Mouse (Mus musculus): ENCODE data around the gene Fam129b.
"Not testable (repeated sequence)": the region's sequence is repeated elsewhere in the genome, so short reads cannot be mapped to it uniquely, and the experiment has no call there.

The Fam129b gene

DNA sequence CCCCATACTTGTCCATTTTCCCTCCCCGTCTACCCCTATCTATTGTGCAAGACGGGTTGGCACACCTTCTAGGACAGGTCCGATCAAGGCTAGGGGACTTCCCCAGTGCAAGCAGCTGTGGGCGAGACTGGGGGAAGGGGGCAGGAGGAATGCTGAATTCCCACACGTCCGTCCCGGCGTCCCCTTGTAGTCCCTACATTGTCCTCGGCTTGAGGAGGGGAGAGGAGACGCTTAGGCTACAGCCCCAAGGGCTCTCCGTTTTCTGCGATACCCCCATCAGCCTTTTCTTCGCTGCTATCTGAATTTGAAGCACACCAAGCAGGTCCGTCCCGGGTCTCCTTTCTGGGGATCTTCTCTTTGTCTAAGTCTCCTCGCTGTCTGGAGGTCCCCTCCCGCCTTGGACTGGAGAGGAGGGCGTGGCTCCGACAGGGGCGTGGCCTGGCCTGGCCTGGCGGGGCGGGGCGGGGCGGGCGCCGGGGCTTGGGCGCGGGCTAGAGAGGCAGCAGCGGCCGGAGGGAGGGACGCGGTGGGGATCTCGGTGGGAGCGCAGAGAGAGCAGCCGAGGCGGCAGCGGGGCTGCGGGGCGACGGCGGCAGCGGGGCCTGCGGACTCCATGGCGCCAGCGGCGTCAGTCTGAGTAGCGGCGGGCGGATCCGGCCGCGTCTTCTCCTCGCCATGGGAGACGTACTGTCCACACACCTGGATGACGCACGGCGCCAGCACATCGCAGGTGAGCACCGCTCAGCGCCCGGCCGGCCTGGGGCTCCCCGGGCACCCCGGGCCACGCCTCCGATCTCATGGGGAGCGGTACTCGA, at the start of gene Fam129b:
Fam129b (plus strand) TSS at position 440 of the 815 bp plus-strand sequence.
- peak; percentile 88 to 94 for DNase-seq

DNA sequence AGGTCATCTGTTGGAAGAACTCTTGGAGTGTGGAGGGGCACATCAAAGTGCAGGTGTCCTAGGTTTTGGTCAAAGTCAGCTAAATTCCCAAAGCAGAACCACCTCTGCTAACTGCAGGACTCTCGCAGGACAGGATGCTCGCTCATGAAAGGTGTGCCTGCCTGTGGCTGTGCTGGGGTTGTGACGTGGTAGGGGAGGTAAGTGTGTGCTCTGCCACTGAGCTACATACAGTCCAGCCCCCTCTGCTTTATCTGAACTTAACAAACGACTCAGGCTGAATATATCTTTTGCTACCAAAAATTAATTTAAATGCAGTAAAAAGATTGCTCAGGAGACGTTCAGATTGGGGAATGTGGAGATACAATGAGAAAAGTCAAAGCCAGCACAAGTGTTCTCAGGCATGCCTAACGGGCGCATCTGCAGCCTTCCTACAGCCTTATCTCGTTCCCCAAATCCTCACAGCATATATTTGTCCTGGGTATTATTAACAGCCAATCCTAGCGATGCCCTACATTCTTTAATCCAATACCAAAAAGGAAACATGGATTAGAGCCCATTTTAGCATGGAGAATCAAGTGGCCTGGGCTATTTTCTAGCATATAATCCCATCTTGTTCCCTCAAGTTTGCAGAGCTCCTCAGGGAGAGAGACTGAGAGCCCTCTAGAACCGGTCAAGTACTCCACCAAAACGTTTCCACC, 46.8 kb upstream of the Fam129b start:
- no peak for DNase-seq

DNA sequence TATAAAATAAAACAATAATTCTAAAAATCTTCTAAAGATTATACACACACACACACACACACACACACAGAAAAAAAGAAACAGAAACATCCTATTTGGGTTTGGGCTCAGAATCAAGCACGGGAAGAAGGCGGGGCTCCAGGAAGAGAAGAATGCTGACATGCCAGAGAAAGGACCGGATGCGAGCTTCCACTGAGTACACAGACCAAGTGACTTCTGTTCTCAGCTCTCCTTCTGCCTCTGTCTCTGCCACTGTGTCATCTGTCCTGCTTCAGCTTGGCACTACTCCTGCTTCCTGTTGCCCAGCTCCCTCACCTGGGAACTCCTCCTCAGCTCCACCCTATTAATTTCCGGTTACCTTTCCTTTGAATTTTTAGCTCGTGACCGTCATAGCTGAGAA, 41.4 kb upstream of the Fam129b start:
- DNase-seq = peak; percentile 73 to 75

DNA sequence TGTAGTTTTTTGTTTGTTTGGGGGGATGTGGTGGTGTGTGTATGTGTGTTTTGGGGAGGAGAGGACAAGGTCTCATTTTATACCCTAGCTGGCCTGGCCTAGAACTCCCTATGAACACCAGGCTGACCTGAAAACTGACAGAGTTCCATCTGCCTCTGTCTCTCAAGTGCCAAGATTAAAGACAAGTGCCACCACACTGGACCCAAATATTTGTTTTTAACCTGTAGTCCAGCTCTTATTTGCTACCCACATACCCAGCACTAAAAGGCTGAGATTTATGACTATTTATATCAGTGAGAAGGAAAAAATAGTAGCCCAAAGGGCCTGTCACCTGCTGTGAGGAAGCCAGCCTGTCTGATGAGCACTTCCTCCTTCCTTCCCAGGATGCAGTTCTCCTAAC, 40.3 kb upstream of the Fam129b start:
- no peak for DNase-seq

DNA sequence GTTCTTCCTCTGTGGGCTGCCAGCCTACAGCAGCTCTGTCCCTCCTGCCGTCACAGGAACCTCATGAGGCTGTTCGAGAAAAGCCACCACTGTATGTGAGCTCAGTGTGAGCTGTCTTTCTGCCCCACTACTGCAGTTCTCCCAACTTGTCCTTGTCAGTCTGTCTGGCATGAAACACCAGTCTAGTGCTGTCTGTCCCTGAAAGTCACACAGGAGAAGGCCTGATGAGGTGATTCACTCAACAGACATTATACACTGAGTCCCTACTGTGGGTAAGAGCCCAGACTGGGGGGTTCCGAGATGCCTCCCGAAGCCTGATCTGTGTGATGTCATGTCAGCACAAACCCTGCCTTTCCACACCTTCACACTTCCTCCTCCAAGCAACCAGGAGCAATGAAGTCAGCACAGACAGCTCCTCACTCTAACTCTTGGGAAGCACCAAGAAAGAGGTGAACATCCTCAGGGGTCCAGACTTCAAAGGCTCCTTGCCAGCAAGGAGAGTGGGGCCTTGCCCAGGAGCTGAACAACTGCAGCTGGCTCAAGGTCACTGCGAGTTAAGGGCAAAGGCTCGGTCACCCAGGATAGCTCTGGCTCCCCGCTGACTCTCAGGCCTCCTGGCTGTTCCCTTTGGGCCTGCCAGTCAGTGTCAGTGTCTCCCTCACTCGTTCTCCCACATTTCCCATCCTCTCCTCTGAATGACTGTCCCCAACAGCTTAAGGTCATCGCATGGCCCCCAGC, 37.6 kb upstream of the Fam129b start:
- DNase-seq = no peak

DNA sequence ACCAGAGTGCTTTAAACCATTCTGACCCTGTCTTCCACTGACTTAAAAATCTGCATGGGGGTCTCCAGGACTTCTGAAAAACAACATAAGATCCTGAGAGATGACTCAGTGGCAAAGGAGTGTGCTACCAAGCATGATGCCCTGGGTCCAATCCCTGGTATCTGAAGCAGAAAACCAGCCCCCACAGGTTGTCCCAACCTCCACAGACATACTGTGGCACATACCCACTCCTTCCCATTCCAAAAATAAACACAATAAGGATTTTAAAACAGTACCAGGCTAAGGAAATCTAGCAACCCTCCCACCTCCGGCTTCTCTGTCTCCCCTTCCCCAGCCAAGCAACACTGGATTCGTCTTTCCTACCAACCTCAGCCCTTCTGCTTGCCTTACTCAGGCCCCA, 36.7 kb upstream of the Fam129b start:
- DNase-seq = no peak

DNA sequence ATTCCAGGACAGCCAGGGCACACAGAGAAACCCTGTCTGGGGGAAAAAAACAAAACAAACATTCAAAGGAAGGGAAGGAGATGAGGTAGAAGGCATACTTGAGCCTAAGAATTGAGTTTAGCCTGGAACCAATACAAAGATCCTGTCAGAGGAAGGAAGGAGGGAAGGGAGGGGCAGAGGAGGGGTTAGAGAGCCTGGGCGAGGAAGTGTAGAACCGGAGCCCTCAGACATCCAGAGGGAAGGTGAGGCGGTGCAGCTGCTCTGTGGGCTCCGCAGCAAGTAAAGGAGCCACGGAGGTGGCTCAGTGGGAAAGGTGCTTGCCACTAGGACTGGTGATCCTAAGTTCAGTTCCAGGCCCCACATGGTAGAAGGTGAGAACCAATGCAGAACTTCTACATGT, 34.8 kb upstream of the Fam129b start:
- DNase-seq = peak; percentile 27 to 33

DNA sequence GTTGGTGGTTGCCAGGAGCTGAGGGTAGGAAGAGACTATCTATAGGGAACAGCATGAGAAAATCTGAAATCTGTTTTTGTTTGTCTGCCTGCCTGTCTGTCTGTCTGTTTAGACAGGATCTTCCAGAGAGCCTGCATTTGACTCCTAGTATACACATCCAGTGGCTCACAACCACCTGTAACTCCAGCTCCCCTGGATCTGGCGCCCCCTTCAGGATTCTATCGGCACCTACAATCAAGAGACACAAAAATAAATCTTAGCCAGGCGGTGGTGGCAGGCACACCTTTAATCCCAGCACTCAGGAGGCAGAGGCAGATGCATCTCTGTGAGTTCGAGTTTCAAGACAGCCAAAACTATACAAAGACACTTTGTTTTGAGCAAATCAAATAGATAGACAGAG, 33.4 kb upstream of the Fam129b start:
- peak in 1 of 2 experiments; percentile 42 for DNase-seq

DNA sequence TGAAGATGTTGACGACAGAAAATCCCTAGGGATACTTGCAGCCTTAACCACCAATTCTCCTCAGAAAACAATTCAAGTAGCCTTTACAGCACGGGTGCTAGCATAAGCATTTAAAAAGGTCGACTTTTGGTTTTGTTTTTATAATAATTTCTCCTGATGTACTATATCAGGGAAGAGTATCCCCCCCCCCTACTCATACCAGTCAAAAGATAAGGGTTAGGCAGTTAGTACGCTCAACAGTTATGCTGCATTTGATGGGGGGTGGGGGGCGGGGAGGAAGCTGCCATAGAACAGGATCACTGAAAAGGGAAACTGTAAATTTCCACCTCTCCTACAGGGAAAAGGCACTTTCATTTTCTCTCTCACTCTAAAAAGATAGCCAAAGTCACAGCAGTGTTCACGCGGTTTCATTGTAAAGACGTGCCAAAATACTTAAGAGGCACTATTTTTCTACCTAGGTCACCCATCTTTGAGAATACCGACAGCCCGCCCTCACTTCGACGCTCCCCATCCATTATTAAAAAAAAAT, 30.3 kb upstream of the Fam129b start:
- DNase-seq = no peak

DNA sequence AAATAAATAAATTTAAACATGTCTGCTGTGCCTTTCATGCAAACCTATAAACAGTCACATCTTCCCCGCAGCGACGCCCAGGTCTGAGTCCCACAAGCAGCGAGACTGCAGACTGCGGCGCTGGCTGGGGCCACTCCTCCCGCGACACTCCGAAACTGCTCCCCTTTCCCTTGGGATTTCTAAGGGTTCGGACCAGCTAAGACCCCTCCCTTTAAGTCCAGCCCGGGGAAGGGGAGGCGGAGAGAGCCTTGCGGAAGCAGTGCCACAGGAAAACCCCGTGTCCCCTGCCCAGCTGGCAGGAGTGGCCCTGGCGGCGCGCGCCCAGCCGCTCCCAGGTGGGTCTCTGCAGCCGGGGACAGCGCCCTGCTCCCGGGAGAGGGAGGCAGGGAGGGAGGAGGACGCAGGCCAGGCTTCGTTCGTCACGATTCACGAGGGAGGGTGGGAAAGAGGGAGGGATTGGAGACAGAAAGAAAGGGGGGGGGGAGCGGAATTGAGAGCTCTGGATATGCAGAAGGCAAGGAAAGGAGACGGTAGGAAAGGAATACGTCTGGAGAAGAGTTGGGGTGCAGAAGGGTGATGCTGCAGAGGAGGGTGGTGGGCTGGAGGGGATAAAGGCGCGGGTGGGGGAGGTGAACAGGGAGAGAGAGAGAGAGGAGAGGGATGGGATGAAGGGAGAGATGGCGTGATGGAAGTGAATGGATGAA, 29.7 kb upstream of the Fam129b start:
- DNase-seq = peak; percentile 44 to 66

DNA sequence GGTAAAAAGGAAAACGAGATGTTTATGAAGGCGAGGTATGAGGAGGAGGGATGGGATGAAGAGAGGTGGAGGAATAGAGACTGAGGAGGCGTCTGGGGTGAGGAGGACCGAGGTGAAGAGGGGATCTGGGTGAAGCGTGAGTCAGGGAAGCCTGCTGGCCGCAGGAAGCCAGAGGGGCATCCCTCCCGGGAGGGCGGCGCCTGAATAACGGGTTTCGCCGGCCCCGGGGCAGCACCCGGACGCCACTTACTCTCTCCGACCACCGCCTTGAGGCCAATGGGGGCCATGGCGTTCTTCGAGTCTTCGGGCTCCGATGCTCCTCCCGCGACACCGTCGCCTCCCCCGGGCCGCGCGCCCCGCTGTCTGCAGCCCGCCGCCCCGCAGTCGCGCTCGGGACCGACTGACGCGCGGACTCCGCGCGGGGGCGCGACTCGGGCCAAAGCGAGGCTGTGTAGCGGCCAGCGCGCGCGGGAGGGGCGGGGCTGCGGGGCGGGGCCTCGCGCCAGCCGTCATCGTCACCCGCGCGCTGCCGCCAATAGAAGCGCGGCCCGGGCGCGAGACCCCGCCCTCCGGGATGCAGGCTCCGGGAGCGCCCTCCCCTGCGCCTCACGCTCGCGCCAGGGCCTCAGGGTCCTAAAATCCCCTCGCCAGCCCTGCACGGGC, 29.0 kb upstream of the Fam129b start, which contains the start of gene Stxbp1:
Stxbp1 (minus strand) TSS at position 441 of the 663 bp plus-strand sequence.
- DNase-seq = peak; percentile 94 to 97

DNA sequence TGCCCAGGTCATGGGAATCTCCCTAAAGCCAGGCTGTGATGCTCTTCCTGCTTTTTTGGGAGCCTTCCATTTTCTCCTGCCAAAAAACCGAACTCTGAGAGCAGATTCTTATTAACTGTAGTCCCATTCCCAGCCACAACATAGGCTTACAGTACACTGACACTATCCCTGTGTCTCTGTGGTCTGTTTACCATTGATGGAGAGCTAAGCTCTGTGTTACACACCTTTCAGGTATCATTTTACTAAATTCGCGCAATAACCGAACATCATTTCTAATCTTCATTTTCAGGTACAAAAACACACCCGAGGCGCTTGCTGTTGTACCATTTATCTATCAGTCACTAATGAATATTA, 28.5 kb upstream of the Fam129b start:
- DNase-seq = no peak

DNA sequence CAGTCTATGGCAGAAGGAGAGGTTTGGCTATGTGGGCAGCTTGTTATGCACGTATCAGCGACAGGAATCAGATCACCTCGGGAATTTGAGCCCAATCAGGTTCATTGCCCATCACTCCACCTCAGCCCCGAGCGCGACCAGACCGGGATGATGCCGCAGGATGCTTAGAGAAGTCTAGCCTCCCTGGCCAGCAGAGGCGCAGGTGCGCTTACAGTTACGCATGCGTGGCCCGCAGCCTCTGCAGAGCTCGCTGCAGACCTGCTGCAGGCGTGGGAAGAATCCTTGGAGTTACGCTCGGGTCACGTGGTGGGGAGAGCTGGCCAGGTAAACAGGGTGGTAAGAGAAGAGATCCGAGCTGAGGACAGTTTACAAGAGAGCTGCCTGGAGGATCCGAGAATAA, 23.8 kb upstream of the Fam129b start:
- peak; percentile 55 to 80 for DNase-seq

DNA sequence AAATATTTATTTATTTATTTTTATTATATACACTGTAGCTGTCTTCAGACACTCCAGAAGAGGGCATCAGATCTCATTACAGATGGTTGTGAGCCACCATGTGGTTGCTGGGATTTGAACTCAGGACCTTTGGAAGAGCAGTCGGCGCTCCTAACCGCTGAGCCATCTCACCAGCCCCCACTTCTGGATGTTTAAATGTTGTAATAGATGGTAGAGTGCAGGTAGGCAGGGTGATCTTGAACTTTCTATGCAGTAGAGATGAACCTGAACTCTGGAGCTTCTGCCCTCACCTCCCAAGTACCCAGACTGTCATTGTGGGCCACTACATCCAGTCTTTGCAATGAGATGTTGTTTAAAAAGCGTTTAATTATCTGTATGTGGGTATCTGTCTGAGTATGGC, 22.2 kb upstream of the Fam129b start:
- DNase-seq = not testable (repeated sequence)

DNA sequence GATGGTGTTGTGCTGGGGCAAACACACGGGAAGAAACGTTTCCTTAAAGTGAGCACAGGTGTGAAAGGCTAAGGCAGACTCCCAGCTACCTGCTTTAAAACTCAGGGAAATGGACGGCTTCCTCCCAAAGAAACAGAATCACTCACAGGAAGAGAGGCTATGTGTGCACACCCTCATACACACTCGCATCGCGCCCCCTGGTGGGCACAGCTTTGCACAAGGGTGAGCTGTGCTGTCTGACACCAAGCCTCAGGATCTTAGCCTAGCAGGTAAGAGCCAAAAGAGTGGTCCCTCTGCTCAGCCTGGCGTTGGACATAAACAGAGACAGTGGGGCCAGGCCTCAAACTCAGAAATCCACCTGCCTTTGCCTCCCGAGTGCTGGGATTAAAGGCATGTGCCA, 21.7 kb upstream of the Fam129b start:
- DNase-seq = peak; percentile 92 to 99

DNA sequence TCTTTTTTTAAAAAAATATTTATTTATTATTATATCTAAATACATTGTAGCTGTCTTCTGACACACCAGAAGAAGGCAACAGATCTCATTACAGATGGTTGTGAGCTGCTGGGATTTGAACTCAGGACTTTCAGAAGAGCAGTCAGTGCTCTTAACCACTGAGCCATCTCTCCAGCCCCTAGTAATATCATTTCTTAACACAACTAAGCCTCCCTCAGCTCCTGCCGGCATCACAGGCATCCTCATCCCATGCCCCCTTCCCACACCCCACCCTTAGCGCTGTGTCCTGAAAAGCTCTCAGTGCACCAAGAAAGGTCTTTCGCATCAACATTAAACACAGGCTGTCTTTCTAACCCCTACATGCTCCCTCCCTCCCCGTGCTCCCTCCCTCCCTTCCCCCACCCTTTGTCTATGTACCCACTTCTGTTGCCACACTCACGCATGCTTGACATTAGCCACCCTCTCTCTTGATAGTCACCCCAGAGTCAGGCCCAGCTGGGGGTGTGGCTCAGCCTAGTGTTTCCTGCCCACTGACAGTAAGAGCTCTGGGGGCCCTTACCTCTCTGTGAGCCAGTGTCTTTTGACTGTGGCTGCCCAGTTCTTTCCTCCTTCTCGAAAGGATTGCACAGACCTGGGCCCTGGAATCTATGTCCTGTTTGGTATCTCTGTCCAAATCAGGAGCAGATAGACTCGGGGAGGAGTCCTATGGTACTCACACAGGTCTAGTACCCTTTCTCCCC, 20.7 kb upstream of the Fam129b start:
- no peak for DNase-seq

DNA sequence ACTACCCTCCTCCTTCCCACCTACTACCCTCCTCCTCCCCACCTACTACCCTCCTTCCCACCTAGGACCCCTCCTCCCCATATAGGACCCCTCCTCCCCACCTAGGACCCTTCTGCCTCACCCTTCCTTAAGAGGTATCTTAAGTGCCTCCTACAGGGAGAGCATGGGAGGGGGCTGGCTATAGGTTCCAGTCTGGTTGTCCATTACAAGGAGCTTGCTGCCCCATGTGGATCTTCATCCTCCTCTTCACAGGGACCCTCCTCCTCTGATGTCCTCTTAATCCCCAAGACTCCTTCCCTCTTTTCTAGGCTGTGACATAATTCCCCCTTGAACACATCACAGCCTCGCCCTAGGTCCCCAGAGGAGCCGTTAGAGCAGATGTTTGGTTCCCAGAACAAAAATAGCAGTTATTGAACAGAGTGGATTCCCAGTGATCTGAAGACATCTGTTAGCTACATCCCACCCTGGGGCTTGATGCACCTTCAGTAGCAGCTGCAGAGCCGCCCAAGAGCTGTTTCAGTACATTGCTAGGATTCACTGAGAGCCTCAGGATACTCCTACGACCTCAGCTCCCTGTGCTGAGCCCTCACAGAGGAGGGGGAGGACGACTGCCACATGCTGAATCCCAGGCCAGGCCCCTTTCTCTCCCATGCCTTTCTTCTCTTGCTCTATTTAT, 20.0 kb upstream of the Fam129b start:
- DNase-seq = no peak

DNA sequence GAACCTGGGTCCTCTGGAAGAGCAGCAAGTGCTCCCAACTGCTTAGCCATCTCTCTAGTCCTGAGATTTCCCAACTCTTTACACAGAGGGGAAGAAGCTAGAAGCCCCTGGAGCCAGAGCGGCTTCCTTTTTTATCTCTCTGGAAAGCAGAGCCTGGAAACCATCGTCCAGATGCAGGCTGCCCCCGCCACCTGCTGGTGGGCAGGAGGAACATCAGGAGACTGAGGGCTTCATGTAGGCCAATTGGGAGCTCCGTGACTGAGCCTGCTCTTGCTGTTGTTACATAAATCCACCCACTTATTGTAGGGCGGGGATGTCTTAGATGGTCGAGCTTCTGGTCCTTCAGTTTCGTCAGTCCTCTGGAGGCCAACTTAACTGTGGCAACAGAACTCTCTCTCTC, 18.3 kb upstream of the Fam129b start:
- peak; percentile 77 to 90 for DNase-seq

DNA sequence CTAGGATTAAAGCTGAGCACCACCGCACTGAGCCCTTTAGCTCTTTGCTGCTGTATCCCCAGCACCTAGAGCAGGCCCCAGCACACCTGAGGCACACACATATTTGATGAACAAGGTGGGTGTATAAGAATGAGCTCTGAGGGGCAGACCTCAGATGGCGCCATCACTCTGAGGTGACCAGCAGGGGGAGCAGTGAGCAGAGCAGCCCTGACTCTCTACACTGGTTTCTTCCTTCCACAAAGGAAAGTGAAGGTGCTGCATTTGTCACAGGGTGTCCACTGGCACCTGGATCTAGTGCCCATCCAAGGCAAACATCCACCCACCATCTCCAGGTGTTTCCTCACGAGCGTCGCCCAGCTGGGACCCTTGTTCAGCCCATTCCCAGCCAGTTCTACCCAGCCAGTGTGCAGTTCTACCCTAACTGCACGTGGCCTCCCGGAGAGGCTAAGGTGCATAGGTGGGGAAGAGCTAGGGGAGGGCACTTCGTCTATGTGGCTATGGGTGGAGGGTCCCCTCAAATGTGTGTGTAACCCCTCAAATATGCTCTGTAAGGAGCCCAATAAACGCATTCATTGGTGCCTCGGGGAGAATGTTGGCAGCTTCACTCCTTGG, 16.8 kb upstream of the Fam129b start:
- DNase-seq = peak; percentile 53 to 87

DNA sequence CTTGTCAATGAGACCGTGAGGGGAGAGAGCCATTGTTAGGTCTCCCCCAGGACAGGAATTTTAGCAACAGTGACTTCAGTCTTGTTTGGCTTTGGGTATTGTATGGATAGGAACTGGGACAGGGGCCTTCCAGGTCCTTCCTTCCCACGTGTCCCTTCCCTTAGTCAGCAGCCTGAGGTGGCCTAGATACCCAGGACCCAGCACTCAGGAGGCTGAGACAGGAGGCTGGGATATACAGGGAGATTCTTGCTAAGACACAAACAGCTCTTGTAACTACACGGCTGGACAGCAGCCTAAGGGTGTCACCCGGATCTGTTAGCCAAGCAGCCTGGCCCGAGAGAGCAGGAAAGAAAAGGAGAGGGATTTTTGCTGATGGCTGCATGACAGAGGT, 16.3 kb upstream of the Fam129b start:
- no peak for DNase-seq
